Mouse (Mus musculus): ENCODE measurements around the gene Inpp5e.
"Not testable (repeated sequence)": the region's sequence is repeated elsewhere in the genome, so short reads cannot be mapped to it uniquely, and the experiment has no call there.

DNA sequence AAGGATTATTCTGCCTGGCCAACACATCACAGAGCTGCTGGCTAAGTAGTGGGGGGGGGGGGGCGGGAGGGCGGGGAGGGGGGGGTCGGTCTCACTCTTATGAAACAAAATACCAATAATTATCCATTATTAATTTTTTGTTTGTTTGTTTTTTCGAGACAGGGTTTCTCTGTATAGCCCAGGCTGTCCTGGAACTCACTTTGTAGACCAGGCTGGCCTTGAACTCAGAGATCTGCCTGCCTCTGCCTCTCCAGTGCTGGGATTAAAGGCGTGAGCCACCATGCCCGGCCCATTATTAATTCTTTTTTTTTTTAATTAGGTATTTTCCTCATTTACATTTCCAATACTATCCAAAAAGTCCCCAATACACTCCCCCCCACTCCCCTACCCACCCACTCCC lies 28.1 kb downstream of the Inpp5e start:
- not testable (repeated sequence) for TF ChIP-seq CTCF, EP300 (IDR thresholded peaks at IDR 0.05; ENCODE audit: low read depth)

All from liver, embryonic 14.5 days (tissue).